Mouse (Mus musculus): ENCODE measurements around the gene Dhx40. TPM values are rescaled to one million over a fixed set of nuclear protein-coding genes. Genes with fewer than 3 reads are reported as not detected.

Gene Dhx40
- total and polyA plus RNA-seq, 2 experiments from 2014 or later = 12.0 to 12.5 TPM

DNA sequence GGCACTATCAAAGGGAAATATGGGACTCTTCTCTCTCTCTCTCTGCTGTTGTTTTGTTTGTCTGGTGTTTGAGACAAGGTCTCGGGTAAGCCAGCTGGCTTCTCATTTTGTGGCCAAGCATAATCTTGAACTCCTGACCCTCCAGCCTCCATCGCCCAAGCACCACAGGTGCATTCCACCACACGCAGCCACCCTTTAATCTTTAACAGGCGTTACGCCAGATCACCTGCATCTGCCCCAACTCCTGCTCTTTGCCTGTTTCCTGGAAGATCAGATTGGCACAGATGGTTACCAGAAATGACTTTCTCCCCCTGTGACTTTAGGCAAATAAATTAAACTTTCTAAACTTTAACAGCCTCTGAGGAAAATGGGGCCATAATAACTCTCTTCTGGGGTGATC, 36.3 kb upstream of the Dhx40 start:
- H3K9ac ChIP-seq (replicated peaks; ENCODE audit: low read length) = no peak overlapping the region
- no peak overlapping the region for H3K4me3 ChIP-seq (ENCODE audit: low read length)
- H3K36me3 ChIP-seq (ENCODE audit: insufficient read depth, low read length) = no peaks in the 10 kb centered on the region
- no peak overlapping the region for H3K4me2 ChIP-seq (ENCODE audit: low read depth, low read length)
- no peaks in the 10 kb centered on the region for H3K4me1 ChIP-seq (ENCODE audit: insufficient read depth, low read length)
- 70% methylated on average over 5 of the region's 5 CpGs for WGBS
- H3K9me3 ChIP-seq (ENCODE audit: low read length) = no peaks in the 10 kb centered on the region
- no peaks in the 10 kb centered on the region for H3K27me3 ChIP-seq (ENCODE audit: insufficient read depth, low read length)
- H3K27ac ChIP-seq = no peak overlapping the region
- DNase-seq (ENCODE audit: low spot score) = no peak
- no peak for TF ChIP-seq CTCF (IDR thresholded peaks at IDR 0.05; ENCODE audit: low read depth)
- ATAC-seq = no peak

DNA sequence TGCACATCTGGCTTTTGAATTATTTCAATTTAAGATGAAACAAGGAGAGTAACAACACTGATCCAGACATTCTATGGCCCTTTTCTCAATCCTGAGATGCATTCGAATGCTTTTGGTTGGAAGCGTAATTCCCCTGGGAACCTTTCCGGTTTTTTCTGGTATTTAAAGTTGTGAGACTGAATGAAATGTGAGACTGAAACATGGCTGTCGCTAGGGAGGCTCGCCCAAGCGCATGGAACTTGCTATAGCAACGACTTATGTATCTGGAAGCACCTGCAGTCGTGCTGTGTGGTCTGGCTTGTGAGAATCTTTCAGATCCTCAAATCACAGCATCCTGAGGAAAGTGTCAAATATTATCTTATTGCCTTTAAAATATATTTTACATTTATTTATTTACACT, 33.7 kb upstream of the Dhx40 start:
- H3K27ac ChIP-seq = no peak overlapping the region
- no peaks in the 10 kb centered on the region for H3K27me3 ChIP-seq (ENCODE audit: insufficient read depth, low read length)
- H3K4me1 ChIP-seq (ENCODE audit: insufficient read depth, low read length) = no peaks in the 10 kb centered on the region
- ATAC-seq (no peak), DNase-seq (ENCODE audit: low spot score) (no peak)
- H3K9ac ChIP-seq (replicated peaks; ENCODE audit: low read length) = no peak overlapping the region
- no peak overlapping the region for H3K4me2 ChIP-seq (ENCODE audit: low read depth, low read length)
- H3K9me3 ChIP-seq (ENCODE audit: low read length) = no peaks in the 10 kb centered on the region
- 59% methylated on average over 8 of the region's 8 CpGs for WGBS
- no peaks in the 10 kb centered on the region for H3K36me3 ChIP-seq (ENCODE audit: insufficient read depth, low read length)
- no peak for TF ChIP-seq CTCF (IDR thresholded peaks at IDR 0.05; ENCODE audit: low read depth)
- no peak overlapping the region for H3K4me3 ChIP-seq (ENCODE audit: low read length)

DNA sequence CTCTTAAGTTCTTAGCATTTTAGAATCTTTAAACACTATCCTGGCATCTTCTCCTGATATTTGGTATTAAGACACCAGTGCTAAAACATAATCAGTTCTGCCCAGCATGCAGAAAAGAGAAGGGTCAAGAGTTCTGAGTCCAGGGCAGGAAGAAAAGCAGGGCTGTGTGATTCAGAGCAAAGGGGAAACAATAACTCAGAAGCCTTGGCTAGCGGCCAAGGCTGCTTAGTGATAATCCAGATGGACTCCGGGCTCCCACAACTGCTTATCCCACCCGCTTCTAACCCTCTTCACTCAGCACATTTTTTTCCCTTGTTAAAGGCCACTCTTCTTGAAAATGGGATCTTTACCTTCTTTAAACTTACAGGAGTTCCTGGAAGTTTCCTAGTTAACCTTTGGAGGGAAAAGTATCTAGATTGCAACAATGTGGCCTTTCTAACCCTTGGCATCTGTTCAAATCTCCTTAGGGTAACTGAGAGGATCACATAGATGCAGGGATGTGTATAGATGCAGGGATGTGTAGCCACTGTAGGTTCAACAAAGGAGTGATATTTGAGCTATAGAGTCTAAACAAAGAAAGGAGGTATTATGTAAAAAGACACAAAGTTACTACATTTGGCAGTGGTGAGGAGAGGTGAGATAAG, 33.1 kb upstream of the Dhx40 start:
- no peaks in the 10 kb centered on the region for H3K36me3 ChIP-seq (ENCODE audit: insufficient read depth, low read length)
- no peaks in the 10 kb centered on the region for H3K4me1 ChIP-seq (ENCODE audit: insufficient read depth, low read length)
- DNase-seq (ENCODE audit: low spot score) = peak; percentile 78
- ATAC-seq = no peak
- H3K4me3 ChIP-seq (ENCODE audit: low read length) = no peak overlapping the region
- WGBS = 17% methylated on average over 3 of the region's 3 CpGs
- no peak for TF ChIP-seq CTCF (IDR thresholded peaks at IDR 0.05; ENCODE audit: low read depth)
- H3K27ac ChIP-seq = 0 out of 2 replicates have a peak overlapping the region, but pooled peaks have one; percentile 20
- no peak overlapping the region for H3K9ac ChIP-seq (replicated peaks; ENCODE audit: low read length)
- no peak overlapping the region for H3K4me2 ChIP-seq (ENCODE audit: low read depth, low read length)
- H3K27me3 ChIP-seq (ENCODE audit: insufficient read depth, low read length) = no peaks in the 10 kb centered on the region
- no peaks in the 10 kb centered on the region for H3K9me3 ChIP-seq (ENCODE audit: low read length)

DNA sequence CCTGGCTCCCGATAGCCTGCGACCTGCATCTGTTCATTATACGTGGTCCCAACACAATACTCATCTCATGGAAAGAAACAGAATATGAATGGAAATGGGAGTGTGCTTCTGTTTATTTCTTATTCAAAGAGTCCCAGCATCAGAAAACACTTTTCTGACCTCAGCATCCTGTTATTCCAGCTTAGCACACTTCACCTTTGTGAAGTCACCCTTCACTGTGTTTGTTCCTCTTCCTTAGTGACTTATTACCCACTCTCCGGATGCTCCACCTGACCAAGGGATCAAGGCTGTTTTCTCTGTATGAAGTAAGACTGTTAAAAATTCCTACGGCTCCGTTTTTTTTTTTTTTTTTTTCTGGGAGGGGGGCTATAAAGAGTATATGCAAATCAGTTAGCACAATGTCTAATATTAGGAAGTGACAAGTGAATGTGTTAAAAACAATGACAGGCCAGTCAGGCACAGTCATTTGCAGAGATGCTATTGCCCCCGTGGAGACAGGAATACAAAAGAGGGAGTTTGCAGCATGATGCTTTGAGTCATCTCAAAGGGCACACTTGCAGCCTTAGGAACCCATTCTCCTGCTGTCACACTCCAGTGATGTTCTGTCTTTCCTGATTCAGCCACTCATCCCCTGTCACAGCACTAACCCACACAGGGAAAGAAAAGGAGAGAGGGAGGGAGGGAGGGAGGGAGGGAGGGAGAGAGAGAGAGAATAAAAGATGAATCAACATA, 32.3 kb upstream of the Dhx40 start:
- no peak for ATAC-seq
- no peak overlapping the region for H3K4me3 ChIP-seq (ENCODE audit: low read length)
- no peak for DNase-seq (ENCODE audit: low spot score)
- no peaks in the 10 kb centered on the region for H3K36me3 ChIP-seq (ENCODE audit: insufficient read depth, low read length)
- TF ChIP-seq CTCF (IDR thresholded peaks at IDR 0.05; ENCODE audit: low read depth) = no peak
- no peak overlapping the region for H3K27ac ChIP-seq
- no peak overlapping the region for H3K9ac ChIP-seq (replicated peaks; ENCODE audit: low read length)
- no peak overlapping the region for H3K4me2 ChIP-seq (ENCODE audit: low read depth, low read length)
- H3K27me3 ChIP-seq (ENCODE audit: insufficient read depth, low read length) = no peaks in the 10 kb centered on the region
- H3K4me1 ChIP-seq (ENCODE audit: insufficient read depth, low read length) = no peaks in the 10 kb centered on the region
- H3K9me3 ChIP-seq (ENCODE audit: low read length) = no peaks in the 10 kb centered on the region
- 22% methylated on average over 7 of the region's 7 CpGs for WGBS

DNA sequence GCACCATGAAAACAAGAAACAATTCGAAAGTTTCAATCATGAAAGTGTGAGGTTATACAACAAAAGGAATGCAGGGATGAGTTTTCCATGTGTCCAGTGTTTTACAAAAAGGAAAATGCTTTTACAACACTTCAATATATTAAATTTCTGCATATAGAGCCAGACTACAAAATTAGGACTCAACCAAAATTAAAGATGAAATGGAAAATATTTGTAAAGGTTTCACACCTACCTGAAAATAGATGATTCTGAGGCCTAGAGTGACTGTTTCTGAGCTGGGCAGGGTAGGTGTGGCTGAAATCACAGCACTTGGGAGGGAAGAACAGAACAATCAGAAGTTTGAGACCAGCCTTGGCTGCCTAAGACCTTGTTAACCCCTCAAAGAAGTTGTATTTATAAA, 31.2 kb upstream of the Dhx40 start:
- no peak for ATAC-seq
- Histone ChIP-seq H3K36me3 (ENCODE audit: insufficient read depth, low read length) (no peaks in the 10 kb centered on the region), H3K4me2 (ENCODE audit: low read depth, low read length) (no peak overlapping the region), H3K4me1 (ENCODE audit: insufficient read depth, low read length) (no peaks in the 10 kb centered on the region), H3K9ac (replicated peaks; ENCODE audit: low read length) (no peak overlapping the region), H3K4me3 (ENCODE audit: low read length) (no peak overlapping the region), H3K27ac (no peak overlapping the region), H3K9me3 (ENCODE audit: low read length) (no peaks in the 10 kb centered on the region), H3K27me3 (ENCODE audit: insufficient read depth, low read length) (no peaks in the 10 kb centered on the region)
- WGBS = 68% methylated on average over 1 of the region's 1 CpGs
- no peak for DNase-seq (ENCODE audit: low spot score)
- no peak for TF ChIP-seq CTCF (IDR thresholded peaks at IDR 0.05; ENCODE audit: low read depth)

DNA sequence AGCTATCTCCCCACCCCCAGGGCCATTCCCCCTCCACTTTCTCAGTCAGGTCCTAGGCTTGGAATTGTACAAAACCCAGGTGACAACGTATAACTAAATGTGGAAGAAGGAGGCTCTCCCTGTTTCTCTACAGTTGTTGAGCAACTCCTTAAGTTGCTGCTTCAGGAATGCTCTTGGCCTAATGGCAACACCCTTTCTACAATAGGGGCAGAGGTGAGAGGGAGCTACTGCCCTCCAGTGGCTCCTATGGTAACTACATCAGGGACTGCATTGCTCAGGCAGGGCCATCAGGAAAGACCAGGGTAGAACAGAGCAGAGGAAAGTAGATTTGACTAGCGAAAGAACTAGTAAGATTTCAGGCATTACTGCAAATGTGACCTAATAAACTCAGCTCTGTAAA, 28.8 kb upstream of the Dhx40 start:
- WGBS = 63% methylated on average over 2 of the region's 2 CpGs
- TF ChIP-seq CTCF (IDR thresholded peaks at IDR 0.05; ENCODE audit: low read depth) = peak; percentile 68

More for the DNA sequence above, 28.8 kb upstream of the Dhx40 start:
- Histone ChIP-seq H3K4me1 (ENCODE audit: insufficient read depth, low read length) (no peaks in the 10 kb centered on the region), H3K27ac (no peak overlapping the region), H3K9me3 (ENCODE audit: low read length) (no peaks in the 10 kb centered on the region), H3K36me3 (ENCODE audit: insufficient read depth, low read length) (no peaks in the 10 kb centered on the region), H3K4me3 (ENCODE audit: low read length) (no peak overlapping the region), H3K4me2 (ENCODE audit: low read depth, low read length) (no peak overlapping the region), H3K27me3 (ENCODE audit: insufficient read depth, low read length) (no peaks in the 10 kb centered on the region), H3K9ac (replicated peaks; ENCODE audit: low read length) (no peak overlapping the region)
- DNase-seq (ENCODE audit: low spot score) (no peak), ATAC-seq (no peak)
